Mouse (Mus musculus) megakaryocyte, embryonic 14.5 days (primary cell): ENCODE measurements at regions not wholly inside any gene's neighbourhood (a gene's known extent, or its start where the extent isn't known, plus 50 kb on each side); places are given as distances from the start of the nearest gene placed in this dataset.

Source experiments
- FLI1 ChIP-seq: IDR thresholded peaks from 2 replicates; pipeline ENCODE4 v1.6.1; 2012; ENCODE audit warnings: low read length, inconsistent platforms, mixed read lengths
- GATA1 ChIP-seq: IDR thresholded peaks from 3 replicates; pipeline ENCODE4 v1.6.1; 2012; ENCODE audit warnings: mixed read lengths, low read length, inconsistent platforms, borderline replicate concordance

DNA sequence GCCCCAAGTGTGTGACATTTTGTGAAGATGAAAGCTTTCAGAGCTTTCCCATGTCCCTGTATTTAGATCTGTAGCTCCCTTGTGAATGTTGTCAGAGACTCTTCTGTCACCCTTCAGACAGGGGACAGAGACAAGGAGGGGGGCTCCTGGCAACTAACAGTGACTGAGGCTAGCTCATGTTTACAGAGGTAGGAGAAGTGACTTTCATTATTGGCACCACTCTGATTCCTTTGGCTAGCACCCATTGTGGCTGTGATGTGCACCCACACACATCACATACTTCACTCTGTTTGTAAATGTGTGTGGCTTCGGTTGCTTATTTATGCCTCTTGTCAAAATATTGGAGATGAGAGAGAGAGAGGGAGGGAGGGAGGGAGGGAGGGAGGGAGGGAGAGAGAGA is 93.4 kb downstream of the Plekhb2 start:
- no peak for TF ChIP-seq FLI1
- no peak for TF ChIP-seq GATA1
